Mouse (Mus musculus): ENCODE data around the gene Mrnip. TPM values are rescaled to one million over a fixed set of nuclear protein-coding genes. Genes with fewer than 3 reads are reported as not detected.
A peak's percentile ranks its signal among the peaks of the same experiment; 100 is the strongest.

Mrnip gene
- polyA plus RNA-seq, 1 experiment from 2014 or later, result 19.7 TPM

DNA sequence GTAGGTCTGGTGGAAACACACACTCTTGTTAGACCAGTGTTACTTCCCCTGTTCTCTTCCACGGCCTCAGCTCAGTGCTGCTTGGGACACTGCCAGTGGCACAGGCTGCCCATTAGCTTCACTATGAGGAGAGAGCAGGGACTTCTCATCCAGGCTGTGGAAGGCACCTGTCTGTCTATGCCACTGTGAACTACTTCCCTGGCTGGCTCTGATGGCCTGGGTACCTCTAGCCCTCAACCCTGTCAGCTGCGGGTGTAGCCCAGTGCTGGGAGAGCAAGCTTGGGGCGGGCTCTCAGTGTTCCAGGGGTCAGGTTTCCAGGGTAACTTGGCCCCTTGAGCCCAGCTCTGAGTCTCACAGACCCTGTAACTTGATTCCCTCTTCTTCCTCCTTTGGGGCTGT, 54.5 kb downstream of the Mrnip start:
- Histone ChIP-seq H3K4me2 (replicated peaks) (no peak overlapping the region), H3K9ac (no peak overlapping the region), H3K4me3 (replicated peaks) (no peak overlapping the region), H3K27me3 (no peaks in the 10 kb centered on the region), H3K4me1 (peaks cover 47% of the 10 kb centered on the region), H3K9me3 (replicated peaks) (no peaks in the 10 kb centered on the region), H3K36me3 (peaks cover 26% of the 10 kb centered on the region), H3K27ac (replicated peaks) (no peak overlapping the region)
- no peak for ATAC-seq (ENCODE audit: insufficient number of reproducible peaks, low FRiP score, low TSS enrichment, low read depth)
- 33% methylated on average over 3 of the region's 3 CpGs for WGBS

DNA sequence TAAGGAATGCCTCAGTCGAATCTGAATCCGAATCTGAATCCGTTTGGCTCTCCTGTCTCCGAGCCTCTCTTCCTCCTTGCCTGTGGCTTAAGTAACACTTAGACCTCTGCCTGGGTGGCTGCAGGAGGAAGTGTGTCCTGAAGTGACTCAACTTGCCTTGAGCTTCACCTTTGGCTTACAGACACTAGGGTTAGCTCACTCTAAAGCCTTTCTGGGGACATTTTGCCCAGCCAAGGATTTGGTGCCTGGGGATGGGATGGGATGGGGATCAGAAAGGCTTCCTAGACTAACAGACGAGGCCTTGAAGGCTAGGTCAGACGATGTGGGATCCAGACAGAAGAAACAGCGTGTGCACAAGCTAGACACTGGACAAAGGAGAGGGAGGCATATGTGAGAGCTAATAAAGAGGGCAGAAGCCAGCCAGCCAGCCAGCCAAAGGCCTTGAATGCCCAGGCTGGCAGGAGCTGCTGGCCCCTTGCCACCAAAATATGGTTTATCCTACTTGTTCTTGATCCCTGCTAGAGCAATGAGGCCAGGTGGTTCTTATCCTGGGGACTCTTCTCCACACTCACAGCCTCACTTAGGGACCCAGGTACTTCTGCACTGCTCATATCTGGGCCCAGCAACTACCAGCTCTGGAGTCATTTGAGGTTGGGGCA, 55.1 kb downstream of the Mrnip start:
- 58% methylated on average over 7 of the region's 7 CpGs for WGBS
- no peak for ATAC-seq (ENCODE audit: insufficient number of reproducible peaks, low FRiP score, low TSS enrichment, low read depth)
- Histone ChIP-seq H3K4me2 (replicated peaks) (no peak overlapping the region), H3K9ac (no peak overlapping the region), H3K4me1 (peaks cover 41% of the 10 kb centered on the region), H3K27me3 (no peaks in the 10 kb centered on the region), H3K27ac (replicated peaks) (no peak overlapping the region), H3K9me3 (replicated peaks) (no peaks in the 10 kb centered on the region), H3K4me3 (replicated peaks) (no peak overlapping the region), H3K36me3 (peaks cover 32% of the 10 kb centered on the region)

DNA sequence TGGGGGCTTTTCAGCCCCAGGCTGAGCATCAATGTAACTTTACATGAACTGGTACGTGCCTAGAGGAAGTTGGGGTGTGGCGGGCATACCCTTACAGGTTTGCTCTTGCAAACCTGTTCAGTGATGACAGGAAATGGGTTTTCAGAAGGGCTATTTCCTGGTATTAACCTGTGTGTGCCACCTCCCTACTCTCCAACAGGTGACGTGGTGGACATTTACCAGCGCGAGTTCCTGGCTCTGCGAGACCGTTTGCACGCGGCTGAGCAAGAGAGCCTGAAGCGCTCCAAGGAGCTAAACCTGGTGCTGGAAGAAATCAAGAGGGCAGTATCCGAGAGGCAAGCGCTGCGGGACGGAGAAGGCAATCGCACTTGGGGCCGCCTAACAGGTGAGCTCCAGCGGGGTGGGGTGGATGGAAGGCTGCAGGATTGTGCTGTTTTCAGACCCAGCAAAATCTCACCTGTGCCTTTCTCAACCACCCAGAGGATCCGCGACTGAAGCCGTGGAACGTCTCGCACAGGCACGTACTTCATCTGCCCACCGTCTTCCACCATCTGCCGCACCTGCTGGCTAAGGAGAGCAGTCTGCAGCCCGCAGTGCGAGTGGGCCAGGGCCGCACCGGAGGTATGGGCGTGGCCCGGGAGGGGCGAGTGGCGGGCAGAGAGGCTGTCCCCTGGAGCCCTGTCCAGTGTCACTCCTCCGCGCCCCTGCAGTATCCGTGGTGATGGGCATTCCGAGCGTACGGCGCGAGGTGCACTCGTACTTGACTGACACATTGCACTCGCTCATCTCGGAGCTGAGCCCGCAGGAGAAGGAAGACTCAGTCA, 56.4 kb downstream of the Mrnip start:
- ATAC-seq (ENCODE audit: insufficient number of reproducible peaks, low FRiP score, low TSS enrichment, low read depth), result no peak
- no peaks in the 10 kb centered on the region for H3K9me3 ChIP-seq (replicated peaks)
- peaks cover 43% of the 10 kb centered on the region for H3K36me3 ChIP-seq
- peaks cover 40% of the 10 kb centered on the region for H3K4me1 ChIP-seq
- H3K4me3 ChIP-seq (replicated peaks), result peak overlapping the region; percentile 26
- no peak overlapping the region for H3K27ac ChIP-seq (replicated peaks)
- H3K27me3 ChIP-seq, result no peaks in the 10 kb centered on the region
- WGBS, result 35% methylated on average over 45 of the region's 45 CpGs
- peak overlapping the region; percentile 52 for H3K4me2 ChIP-seq (replicated peaks)
- no peak overlapping the region for H3K9ac ChIP-seq

DNA sequence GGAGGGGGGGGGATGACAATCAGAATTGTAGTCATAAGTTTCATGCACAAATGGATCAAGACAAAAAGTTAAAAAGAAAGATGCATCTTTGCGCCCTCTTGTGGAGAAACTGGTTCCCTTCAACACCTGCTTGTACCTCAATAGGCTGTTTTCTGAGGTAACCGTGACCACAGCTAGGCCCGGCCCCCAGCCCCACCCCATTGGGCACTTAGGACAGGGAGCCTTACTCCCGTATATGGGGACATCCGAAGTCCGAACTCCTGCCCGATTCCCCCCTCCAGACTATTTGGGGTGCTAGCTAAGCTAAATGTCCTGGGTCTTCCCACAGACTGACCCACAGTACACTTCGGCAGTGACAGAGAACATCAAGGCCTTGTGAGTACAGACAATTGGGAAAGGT, 57.2 kb downstream of the Mrnip start:
- no peaks in the 10 kb centered on the region for H3K27me3 ChIP-seq
- peak overlapping the region; percentile 26; the same call in 1 of the 2 replicates for H3K4me3 ChIP-seq (replicated peaks)
- ATAC-seq (ENCODE audit: insufficient number of reproducible peaks, low FRiP score, low TSS enrichment, low read depth), result no peak
- H3K4me1 ChIP-seq, result peaks cover 39% of the 10 kb centered on the region
- WGBS, result 25% methylated on average over 8 of the region's 8 CpGs
- no peaks in the 10 kb centered on the region for H3K9me3 ChIP-seq (replicated peaks)
- H3K9ac ChIP-seq, result no peak overlapping the region
- peak overlapping the region; percentile 52 for H3K4me2 ChIP-seq (replicated peaks)
- H3K36me3 ChIP-seq, result peaks cover 43% of the 10 kb centered on the region
- no peak overlapping the region for H3K27ac ChIP-seq (replicated peaks)

DNA sequence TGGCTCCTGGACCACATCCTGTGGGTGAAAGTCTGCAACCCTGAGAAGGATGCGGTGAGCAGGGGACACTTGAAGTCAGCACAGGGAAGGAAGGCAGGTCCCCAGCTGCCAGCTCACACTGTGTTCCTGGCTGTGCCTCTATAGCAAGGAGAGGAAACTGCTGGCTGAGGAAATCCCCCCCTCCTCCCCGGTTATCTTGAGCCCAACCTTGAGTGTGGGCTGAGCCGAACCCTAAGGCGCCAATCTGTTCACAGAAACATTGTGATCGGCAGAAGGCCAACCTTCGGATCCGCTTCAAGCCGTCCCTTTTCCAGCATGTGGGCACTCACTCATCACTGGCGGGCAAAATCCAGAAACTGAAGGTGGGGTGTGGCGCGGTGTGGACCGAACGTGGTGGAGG, 58.8 kb downstream of the Mrnip start:
- WGBS, result 93% methylated on average over 13 of the region's 13 CpGs
- Histone ChIP-seq H3K27me3 (peaks cover 13% of the 10 kb centered on the region), H3K9ac (no peak overlapping the region), H3K4me2 (replicated peaks) (no peak overlapping the region), H3K9me3 (replicated peaks) (no peaks in the 10 kb centered on the region), H3K36me3 (peaks cover 43% of the 10 kb centered on the region), H3K4me1 (peaks cover 39% of the 10 kb centered on the region), H3K4me3 (replicated peaks) (no peak overlapping the region), H3K27ac (replicated peaks) (no peak overlapping the region)
- ATAC-seq (ENCODE audit: insufficient number of reproducible peaks, low FRiP score, low TSS enrichment, low read depth), result no peak

- 84% methylated on average over 11 of the region's 11 CpGs for WGBS
- H3K27me3 ChIP-seq, result peaks cover 22% of the 10 kb centered on the region
- H3K36me3 ChIP-seq, result peaks cover 43% of the 10 kb centered on the region
- no peak overlapping the region for H3K4me3 ChIP-seq (replicated peaks)
- no peak overlapping the region for H3K27ac ChIP-seq (replicated peaks)
- H3K9ac ChIP-seq, result no peak overlapping the region
- no peak overlapping the region for H3K4me2 ChIP-seq (replicated peaks)
- no peaks in the 10 kb centered on the region for H3K9me3 ChIP-seq (replicated peaks)
- H3K4me1 ChIP-seq, result peaks cover 32% of the 10 kb centered on the region
- ATAC-seq (ENCODE audit: insufficient number of reproducible peaks, low FRiP score, low TSS enrichment, low read depth), result no peak
These were observed 59.7 kb downstream of the Mrnip start for GRCm38 (mm10) chr11:50233993-50234392.

- Histone ChIP-seq H3K27me3 (peaks cover 29% of the 10 kb centered on the region), H3K4me3 (replicated peaks) (no peak overlapping the region)
- WGBS, result 94% methylated on average over 25 of the region's 25 CpGs
These were observed 60.4 kb downstream of the Mrnip start for GRCm38 (mm10) chr11:50234606-50235005.

GRCm38 (mm10) chr11:50236540-50236936, 62.3 kb downstream of the Mrnip start:
- Histone ChIP-seq H3K9me3 (replicated peaks) (no peaks in the 10 kb centered on the region), H3K4me2 (replicated peaks) (peak overlapping the region; percentile 98), H3K9ac (peak overlapping the region; percentile 29), H3K4me1 (peaks cover 18% of the 10 kb centered on the region), H3K27ac (replicated peaks) (no peak overlapping the region), H3K36me3 (peaks cover 39% of the 10 kb centered on the region), H3K4me3 (replicated peaks) (peak overlapping the region; percentile 67), H3K27me3 (peaks cover 29% of the 10 kb centered on the region)
- WGBS, result 1% methylated on average over 22 of the region's 27 CpGs
- peak; percentile 91 for ATAC-seq (ENCODE audit: insufficient number of reproducible peaks, low FRiP score, low TSS enrichment, low read depth)

More at GRCm38 (mm10) chr11:50234606-50235005, 60.4 kb downstream of the Mrnip start:
- H3K9ac ChIP-seq, result no peak overlapping the region
- ATAC-seq (ENCODE audit: insufficient number of reproducible peaks, low FRiP score, low TSS enrichment, low read depth), result no peak
- no peak overlapping the region for H3K27ac ChIP-seq (replicated peaks)
- no peak overlapping the region for H3K4me2 ChIP-seq (replicated peaks)
- peaks cover 28% of the 10 kb centered on the region for H3K4me1 ChIP-seq
- H3K9me3 ChIP-seq (replicated peaks), result no peaks in the 10 kb centered on the region
- H3K36me3 ChIP-seq, result peaks cover 43% of the 10 kb centered on the region

DNA sequence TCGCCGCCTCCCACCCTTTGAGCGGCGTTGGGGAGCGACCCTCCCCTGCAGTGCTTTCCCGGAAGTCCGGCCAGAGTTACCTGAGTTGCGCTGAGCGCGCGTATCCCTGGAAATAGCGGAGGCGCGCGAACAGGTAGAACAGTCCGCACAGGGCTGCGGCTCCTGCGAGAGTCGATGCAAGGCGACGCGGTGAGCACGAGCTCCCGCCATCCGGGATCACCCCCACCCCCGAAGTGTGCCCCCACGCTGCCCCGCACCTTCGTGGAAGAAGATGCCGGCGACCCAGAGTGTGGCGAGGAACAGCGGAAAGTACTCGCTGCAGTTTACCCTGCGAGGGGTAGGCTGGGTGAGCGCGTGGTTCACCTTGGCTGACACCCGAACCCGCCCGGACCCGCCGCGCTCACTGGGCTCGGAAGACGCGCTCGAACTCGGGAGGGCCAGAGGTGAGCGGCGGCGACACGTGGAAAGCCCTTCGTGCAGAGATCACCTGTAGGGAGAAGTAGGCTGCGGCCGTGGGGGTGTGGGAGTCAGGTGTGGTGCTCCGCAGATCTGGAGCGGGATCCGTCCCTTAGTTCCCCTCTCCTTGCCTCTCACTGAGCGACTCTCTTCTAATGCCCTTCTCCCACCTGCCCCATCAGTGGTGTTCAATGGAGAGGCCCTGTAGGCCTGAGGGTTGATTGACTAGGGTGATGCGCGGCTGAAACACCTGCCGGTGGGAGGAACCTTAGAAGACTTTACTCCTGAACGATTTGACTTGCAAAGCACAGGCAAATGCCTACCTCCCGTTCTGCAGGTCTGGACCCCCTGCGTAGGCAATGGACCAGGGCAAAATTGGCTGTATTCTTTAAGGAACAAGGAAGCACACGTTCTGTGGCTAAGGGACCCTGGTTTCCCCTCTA, 62.9 kb downstream of the Mrnip start:
- 1% methylated on average over 65 of the region's 66 CpGs for WGBS
- peak overlapping the region; percentile 67 for H3K4me3 ChIP-seq (replicated peaks)

DNA sequence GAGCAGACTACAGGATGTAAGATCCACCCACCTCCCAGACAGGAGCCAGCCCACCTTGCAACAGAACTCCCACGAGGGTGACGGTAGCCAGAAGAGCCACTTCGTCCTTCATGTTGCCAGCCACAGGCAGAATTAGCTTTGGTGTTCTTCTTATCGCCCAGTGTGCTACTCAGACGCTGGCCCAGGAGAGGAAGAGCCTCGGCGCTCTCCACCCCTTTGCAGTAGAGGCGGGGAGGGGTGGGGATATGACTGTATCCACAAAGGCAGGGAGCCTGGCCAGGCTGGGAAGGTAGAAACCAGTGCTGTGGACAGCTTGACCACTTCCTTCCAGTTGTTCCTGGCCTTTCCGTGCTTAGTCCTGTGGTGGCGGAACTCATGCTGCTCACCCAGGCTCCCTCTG, 64.1 kb downstream of the Mrnip start, which contains the start of gene Ltc4s:
Gene Ltc4s, minus strand, starts transcription at position 293 of the 400 bp plus-strand sequence.
- no peak within 1 kb of the TSS for H3K9ac ChIP-seq
- H3K4me3 ChIP-seq (replicated peaks), result peak within 1 kb of the TSS; percentile 67
- no peak for ATAC-seq (ENCODE audit: insufficient number of reproducible peaks, low FRiP score, low TSS enrichment, low read depth)
- peaks cover 21% of the 10 kb centered on the region for H3K36me3 ChIP-seq
- H3K27ac ChIP-seq (replicated peaks), result no peak within 1 kb of the TSS
- peak within 1 kb of the TSS; percentile 98 for H3K4me2 ChIP-seq (replicated peaks)
- H3K4me1 ChIP-seq, result peaks cover 18% of the 10 kb centered on the region
- H3K27me3 ChIP-seq, result peaks cover 29% of the 10 kb centered on the region
- no peaks in the 10 kb centered on the region for H3K9me3 ChIP-seq (replicated peaks)
- WGBS, result 48% methylated on average over 10 of the region's 10 CpGs

More for the DNA sequence above, 62.9 kb downstream of the Mrnip start:
- no peaks in the 10 kb centered on the region for H3K9me3 ChIP-seq (replicated peaks)
- H3K27me3 ChIP-seq, result peaks cover 29% of the 10 kb centered on the region
- H3K4me2 ChIP-seq (replicated peaks), result peak overlapping the region; percentile 98
- peak overlapping the region; percentile 23; the same call in 1 of the 2 replicates for H3K9ac ChIP-seq
- ATAC-seq (ENCODE audit: insufficient number of reproducible peaks, low FRiP score, low TSS enrichment, low read depth), result peak; percentile 35; the same call in 1 of the 2 replicates
- H3K4me1 ChIP-seq, result peaks cover 18% of the 10 kb centered on the region
- peaks cover 32% of the 10 kb centered on the region for H3K36me3 ChIP-seq
- H3K27ac ChIP-seq (replicated peaks), result no peak overlapping the region

Measured in embryonic facial prominence, embryonic 15.5 days (tissue).